Mouse (Mus musculus) frontal cortex, postnatal 10 days (tissue): Measurements from ENCODE around the gene Zfp317.
"Not testable (repeated sequence)": the region's sequence is repeated elsewhere in the genome, so short reads cannot be mapped to it uniquely, and the experiment has no call there.

ENCODE experiments used
- DNase-seq, 2 experiments: peaks; one replicate each; pipeline ENCODE4 v3.0.0; 2022; ENCODE audit warnings: low spot score in 2 of 2, mixed read lengths in 1 of 2

Zfp317 gene

DNA sequence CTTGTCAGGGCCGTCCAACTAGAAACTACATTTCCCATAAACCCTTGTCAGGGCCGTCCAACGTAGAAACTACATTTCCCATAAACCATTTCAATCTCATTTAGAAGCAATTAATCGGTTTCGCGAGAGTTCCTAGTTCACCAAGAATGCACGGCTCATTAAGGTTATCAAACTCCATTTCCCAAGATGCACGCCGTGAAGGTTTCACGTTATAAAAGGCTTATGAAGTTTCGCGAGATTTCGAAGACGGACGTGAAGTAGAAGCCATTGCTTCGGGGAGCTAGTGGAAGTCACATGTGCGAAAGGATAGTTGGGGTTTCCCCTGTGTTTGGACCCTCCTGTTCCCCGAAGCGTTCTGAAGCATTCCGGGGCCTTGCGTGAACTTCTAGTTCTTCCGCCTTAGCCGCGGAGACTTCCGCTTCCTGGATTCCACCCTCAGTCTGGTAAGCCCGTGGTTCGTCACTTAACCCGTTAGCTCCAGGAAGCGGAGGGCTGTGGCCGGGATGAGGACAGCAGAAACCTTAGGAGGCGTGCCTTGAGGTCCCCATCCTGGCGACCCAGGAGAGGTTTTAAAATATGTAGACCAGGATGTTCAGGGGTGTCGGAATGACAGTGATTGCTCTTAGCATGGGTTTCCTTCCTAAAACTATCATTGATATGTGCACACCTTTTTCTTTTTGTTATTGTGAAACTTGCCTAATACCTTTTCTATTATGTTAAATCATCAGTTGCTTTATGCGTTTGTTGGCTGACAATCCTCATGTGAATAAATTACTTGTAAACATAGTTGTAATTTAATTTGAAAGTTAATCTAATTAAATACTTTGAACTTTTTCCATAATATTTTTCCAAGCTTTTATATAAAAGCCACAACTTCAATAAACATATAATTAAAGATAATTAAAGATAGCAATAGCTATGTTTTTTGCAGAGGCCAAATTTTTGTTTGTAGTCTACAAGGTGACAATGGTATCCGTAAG, at the start of gene Zfp317:
Gene Zfp317, plus strand, starts transcription at position 260 of the 980 bp plus-strand sequence.
- peak; percentile 88 to 94 for DNase-seq

DNA sequence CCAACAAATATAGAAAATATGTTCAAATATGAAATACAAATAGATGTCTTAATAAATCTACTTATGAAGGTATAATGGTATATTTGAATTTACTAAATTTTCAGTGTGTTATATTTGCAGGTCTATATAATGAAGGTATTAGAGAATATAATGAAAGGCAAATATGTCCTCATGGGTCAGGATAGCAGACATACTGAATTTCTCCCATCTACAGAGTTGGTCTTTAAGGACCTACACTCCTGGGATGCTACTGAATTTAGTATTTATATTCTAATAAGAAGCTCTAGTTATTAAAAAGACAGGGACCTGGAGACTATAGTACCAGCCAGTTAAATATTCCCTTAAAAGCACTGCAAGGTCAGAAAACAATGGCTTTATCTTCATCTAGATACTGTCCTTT, 39.6 kb upstream of the Zfp317 start, which contains the start of gene Olfr855:
Gene Olfr855, plus strand, starts transcription at position 301 of the 400 bp plus-strand sequence.
- no peak for DNase-seq

DNA sequence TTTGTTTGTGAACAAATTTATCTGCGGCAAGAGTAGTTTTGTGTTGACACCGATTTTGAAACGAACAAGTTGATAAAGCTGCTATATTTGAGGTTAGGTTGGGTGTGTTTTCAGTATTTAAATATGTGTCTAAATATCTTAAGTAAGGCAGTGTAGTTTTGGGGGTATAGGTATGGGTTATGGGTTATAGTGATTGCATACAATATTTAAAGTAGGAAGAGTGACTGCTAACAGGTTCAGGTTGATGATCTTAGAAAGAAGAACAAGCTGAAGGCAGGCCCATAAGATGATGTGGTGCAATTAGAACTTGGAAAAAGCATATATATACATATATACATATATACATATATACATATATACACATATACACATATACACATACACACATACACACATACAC, 605 bp upstream of the Zfp317 start:
- DNase-seq = no peak

DNA sequence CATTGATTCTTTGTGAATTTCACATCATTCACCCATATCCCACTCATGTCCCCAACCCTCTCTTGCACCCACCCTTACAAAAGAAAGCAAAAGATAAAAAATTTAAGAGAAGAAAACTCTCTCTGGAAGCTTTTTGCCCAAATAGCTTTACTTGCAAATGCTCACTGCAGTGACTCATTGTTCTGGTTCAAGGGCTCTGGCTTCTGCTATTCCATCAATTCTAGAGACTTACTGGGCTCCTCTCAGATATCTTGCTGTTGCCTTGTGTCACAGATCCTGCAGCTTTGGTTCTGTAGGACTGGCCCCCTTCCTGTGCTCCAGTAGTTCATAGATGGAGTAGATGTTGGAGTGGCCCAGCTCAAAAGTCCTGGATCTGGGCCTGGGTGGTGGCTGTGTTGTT, 7.7 kb downstream of the Zfp317 start:
- DNase-seq = no peak

DNA sequence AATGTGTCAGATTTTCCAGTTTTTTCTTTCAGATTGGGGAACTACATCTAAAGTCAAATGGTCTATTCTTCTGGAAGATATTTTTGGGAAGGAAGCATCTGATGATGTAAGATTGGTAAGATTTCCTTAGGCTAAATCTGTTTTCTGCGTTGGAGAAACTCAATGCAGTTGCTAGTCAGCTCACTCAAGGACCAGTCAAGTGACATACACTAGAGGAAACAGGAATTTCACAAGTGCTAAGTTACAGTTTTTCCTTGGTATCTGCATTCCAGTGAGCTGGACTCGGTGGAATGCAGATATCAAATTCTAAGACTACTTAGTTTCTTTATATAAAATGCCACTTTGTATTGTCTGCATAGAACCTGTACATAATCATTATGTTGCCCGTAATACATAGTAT, 23.3 kb downstream of the Zfp317 start:
- no peak for DNase-seq

DNA sequence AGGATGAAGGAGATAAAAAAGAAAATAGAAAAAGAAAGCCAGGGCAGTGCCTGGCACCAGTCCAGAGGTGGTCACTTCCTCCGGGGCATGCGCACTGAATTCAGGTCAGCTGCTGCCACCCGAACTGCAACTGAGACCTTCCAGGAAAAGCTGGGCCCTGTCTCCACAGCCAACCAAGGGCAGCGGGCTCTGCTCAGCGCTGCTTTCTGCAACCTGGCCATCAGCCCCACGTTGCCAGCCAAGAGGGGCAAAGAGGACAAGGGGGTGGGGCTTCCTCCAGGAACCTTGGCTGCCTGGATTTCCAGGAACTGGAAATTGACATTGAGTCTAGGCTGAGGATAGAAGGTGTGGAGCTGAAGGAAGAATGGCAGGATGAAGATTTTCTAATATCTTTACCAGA, 68.4 kb downstream of the Zfp317 start:
- no peak for DNase-seq

DNA sequence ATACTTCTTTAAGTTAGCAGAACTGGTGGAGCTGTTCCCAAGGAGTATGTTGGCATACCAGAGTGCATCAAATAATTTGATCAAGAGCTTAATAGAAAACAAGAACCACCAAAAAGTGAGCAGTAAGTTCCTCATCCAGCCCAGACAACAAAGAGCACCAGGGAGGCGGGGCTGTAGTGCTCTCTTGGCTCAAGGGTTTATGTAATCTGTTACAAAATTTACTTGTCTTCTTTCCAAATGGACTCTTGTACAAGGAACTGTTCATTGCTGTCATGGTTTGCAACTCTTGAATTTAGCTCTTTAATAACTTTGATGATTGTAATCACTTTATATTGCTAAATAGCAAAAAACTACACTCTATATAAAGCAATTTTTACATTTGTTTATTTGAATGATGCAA, 69.5 kb downstream of the Zfp317 start:
- no peak for DNase-seq

DNA sequence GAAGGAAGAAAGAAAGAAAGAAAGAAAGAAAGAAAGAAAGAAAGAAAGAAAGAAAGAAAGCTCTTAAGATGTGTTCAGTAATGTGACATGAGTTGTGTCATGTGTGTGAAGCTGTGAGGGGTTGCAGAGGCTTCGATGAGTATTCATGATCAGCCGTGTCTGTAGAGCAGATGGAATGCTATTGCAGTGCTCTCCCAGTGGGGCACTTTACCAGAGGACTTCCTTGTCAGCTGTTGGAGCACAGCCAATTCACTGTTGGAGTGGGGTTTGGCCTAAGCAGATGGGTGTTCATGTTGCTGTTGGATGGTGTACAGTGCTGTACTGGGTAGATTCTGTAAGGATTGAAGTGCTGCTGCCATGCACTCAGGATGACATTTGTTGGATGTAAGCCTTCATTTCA, 70.5 kb downstream of the Zfp317 start:
- DNase-seq = no peak

DNA sequence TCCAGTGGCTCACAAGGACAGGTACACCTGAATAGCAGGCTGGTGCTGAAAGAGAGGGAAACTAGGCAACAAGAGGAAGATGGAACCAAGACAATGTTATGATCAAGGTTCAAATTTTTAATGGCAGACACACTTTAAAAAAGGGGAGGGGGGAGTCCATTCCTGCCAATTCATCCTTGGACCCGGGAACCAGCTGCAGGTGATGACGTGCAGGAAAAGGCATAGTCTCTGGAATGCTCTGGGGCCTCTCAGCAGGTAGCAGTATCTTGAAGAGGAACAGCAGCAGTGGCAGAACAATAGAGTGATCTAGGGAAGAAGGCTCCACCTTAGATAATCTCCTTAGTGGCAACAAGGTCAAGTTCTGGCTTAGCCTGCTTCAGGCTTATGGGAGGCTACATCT, 72.4 kb downstream of the Zfp317 start:
- DNase-seq = not testable (repeated sequence)

DNA sequence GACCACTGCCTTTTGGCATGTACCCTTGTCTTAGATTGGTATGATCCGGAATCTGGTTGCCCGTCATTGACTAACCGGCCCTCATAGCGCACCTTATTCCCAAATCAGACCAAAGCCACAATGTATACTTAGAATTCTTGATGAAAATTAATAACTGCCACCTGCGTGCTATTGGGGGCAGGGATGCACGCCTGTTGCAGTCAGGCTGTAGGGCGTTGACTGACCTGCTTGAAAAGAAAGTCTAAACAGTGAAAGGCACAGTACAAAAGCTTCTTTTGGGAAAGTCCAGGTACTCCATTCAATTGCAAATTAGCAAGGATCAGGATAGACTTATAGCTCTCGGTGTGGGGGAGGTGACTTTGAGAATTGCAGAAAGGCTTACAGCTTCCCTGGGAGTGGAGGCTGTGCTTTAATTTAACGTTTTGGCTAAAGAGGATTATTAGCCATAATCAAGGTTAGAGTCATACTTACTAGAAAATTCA, 73.0 kb downstream of the Zfp317 start:
- not testable (repeated sequence) for DNase-seq
